10 mouse cellular contexts compared by ENCODE assay signal in the genomic region with DNA sequence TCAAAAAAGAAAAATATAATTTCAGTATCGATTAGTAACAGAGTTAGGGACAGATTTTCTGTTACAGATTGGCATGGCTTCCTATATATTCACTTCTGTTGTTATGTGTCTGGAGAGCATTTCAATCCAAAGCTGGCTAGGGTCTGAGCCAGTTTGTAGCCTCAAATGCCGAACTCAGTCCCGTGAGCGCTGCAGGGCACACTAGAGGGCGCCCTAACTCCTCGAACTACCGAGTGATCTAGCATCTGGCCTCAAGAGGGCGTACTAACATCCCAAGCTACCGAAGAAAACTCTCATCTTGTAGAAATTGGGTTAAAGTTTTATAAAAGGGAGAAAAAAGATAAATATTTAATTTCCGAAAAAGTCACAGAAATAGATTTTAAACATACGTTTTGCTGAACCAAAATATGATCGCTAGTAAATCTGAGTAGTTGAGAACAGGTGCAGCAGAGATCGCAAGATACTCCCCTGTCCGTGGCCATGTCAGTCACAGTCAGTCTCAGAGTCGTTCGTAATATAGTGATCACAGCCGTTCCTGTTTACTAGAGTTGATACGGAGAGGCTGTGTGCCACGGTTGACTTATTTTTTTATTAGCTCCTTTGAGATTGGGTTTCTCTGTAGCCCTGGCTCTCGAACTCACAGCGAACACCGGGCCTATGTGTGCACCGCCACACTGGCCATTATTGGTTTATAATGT. TPM values are rescaled to one million over a fixed set of nuclear protein-coding genes. Genes with fewer than 3 reads are reported as not detected.
DNase-seq lines count a peak whose midpoint lies in the region; ATAC-seq and TF ChIP-seq lines count a peak whose summit lies in the region.
"Had no signal": no experiment of that assay in that cellular context is flagged by ENCODE, and none has a peak within 500 bp of the region (broad histone marks: within the 10 kb centered on the region; RNA-seq: fewer than 3 reads in every experiment).

No protein-coding gene starts in this region.

- ATAC-seq in intestine, postnatal 0 days = no peak
- ATAC-seq in intestine, embryonic 15.5 days = no peak
- no peak; the same call in 1 of the 2 replicates for ATAC-seq in midbrain, postnatal 0 days (ENCODE audit: low FRiP score)

- 47% methylated on average over 23 of the region's 23 CpGs for WGBS in intestine, postnatal 0 days
- 48% methylated on average over 23 of the region's 23 CpGs for WGBS in intestine, embryonic 15.5 days
- WGBS in midbrain, postnatal 0 days = 47% methylated on average over 23 of the region's 23 CpGs

- H3K9ac ChIP-seq in intestine, postnatal 0 days (ENCODE audit: low read depth, low read length) = no peak overlapping the region
- H3K9ac ChIP-seq in intestine, embryonic 15.5 days = no peak overlapping the region
- H3K9ac ChIP-seq in midbrain, postnatal 0 days (replicated peaks; ENCODE audit: low read length, poor library complexity, severe bottlenecking) = no peak overlapping the region

- DNase-seq in R1 (ENCODE audit: low read depth, low spot score) = peak; percentile 72
- peak; percentile 29 for DNase-seq in cerebellum, adult 9-11 months
- peak; percentile 30 to 67 for DNase-seq in gastrocnemius, postnatal 4 days (ENCODE audit: low spot score in 2 of 2)
- DNase-seq in layer of hippocampus, postnatal 25 days (ENCODE audit: extremely low spot score in 1 of 2, low spot score in 1 of 2) = peak; percentile 56 to 86
- peak; percentile 80 for DNase-seq in midbrain, postnatal 0 days (ENCODE audit: low spot score)
- peak; percentile 82 for DNase-seq in thymus, postnatal 0 days (ENCODE audit: low spot score)

- no peak overlapping the region for H3K27ac ChIP-seq in intestine, postnatal 0 days (ENCODE audit: low read depth, low read length)
- H3K27ac ChIP-seq in intestine, embryonic 15.5 days = no peak overlapping the region
- no peak overlapping the region for H3K27ac ChIP-seq in midbrain, postnatal 0 days (ENCODE audit: low read depth, low read length)

- H3K4me2 ChIP-seq in intestine, postnatal 0 days (replicated peaks; ENCODE audit: low read depth) = no peak overlapping the region
- H3K4me2 ChIP-seq in intestine, embryonic 15.5 days (replicated peaks) = no peak overlapping the region
- H3K4me2 ChIP-seq in midbrain, postnatal 0 days (ENCODE audit: low read depth, low read length, poor library complexity, severe bottlenecking) = no peak overlapping the region

- no peak overlapping the region for H3K4me3 ChIP-seq in intestine, postnatal 0 days (ENCODE audit: low read depth, low read length)
- H3K4me3 ChIP-seq in intestine, embryonic 15.5 days (replicated peaks) = no peak overlapping the region
- H3K4me3 ChIP-seq in midbrain, postnatal 0 days (ENCODE audit: low read depth, low read length) = no peak overlapping the region
- H3K4me3 ChIP-seq: erythroblast, embryonic 14.5 days; myocyte had no signal

- H3K9me3 ChIP-seq in intestine, postnatal 0 days (ENCODE audit: control insufficient read depth) = no peaks in the 10 kb centered on the region
- H3K9me3 ChIP-seq in intestine, embryonic 15.5 days = no peaks in the 10 kb centered on the region
- H3K9me3 ChIP-seq in midbrain, postnatal 0 days (ENCODE audit: low read length) = no peaks in the 10 kb centered on the region

- H3K27me3 ChIP-seq in intestine, postnatal 0 days (replicated peaks; ENCODE audit: control insufficient read depth, insufficient read depth, low read length) = no peaks in the 10 kb centered on the region
- no peaks in the 10 kb centered on the region for H3K27me3 ChIP-seq in intestine, embryonic 15.5 days (replicated peaks)
- no peaks in the 10 kb centered on the region for H3K27me3 ChIP-seq in midbrain, postnatal 0 days (ENCODE audit: insufficient read depth, low read length)

- H3K4me1 ChIP-seq in intestine, postnatal 0 days (replicated peaks; ENCODE audit: control insufficient read depth, insufficient read depth, low read length) = no peaks in the 10 kb centered on the region
- H3K4me1 ChIP-seq in intestine, embryonic 15.5 days (replicated peaks) = no peaks in the 10 kb centered on the region
- H3K4me1 ChIP-seq in midbrain, postnatal 0 days (ENCODE audit: insufficient read depth, low read length) = no peaks in the 10 kb centered on the region

- TF ChIP-seq CTCF in intestine, postnatal 0 days (IDR thresholded peaks at IDR 0.05; ENCODE audit: low read depth) = peak; percentile 94
- TF ChIP-seq CTCF in midbrain, postnatal 0 days (IDR thresholded peaks at IDR 0.05) = peak; percentile 97

- no peaks in the 10 kb centered on the region for H3K36me3 ChIP-seq in intestine, postnatal 0 days (ENCODE audit: control insufficient read depth, insufficient read depth)
- H3K36me3 ChIP-seq in intestine, embryonic 15.5 days = no peaks in the 10 kb centered on the region
- H3K36me3 ChIP-seq in midbrain, postnatal 0 days (ENCODE audit: insufficient read depth, low read length) = no peaks in the 10 kb centered on the region

RNA-seq across cellular contexts. Expression of a gene that starts 13.4 kb away (rescaled TPM):
- 3.6 and 5.6 TPM in 2 replicates for polyA plus RNA-seq in intestine, postnatal 0 days (2015; fragmentation: Nextera tagmentation; extraction: Ambion mirVana)
- 0.45 and 0.56 TPM in 2 replicates for polyA plus RNA-seq in intestine, embryonic 15.5 days (2015; fragmentation: Nextera tagmentation; extraction: Ambion mirVana)
- total RNA-seq in gastrocnemius, postnatal 4 days (2021) = not detected
- under 1 TPM; 0.26 to 0.27 TPM for total RNA-seq in layer of hippocampus, postnatal 25 days (2021)
- total RNA-seq in midbrain, postnatal 0 days (2014; rRNA removed) = 1.3 and 3.0 TPM in 2 replicates
- polyA plus RNA-seq in midbrain, postnatal 0 days (2015; fragmentation: Nextera tagmentation; extraction: Ambion mirVana) = 1.2 and 1.4 TPM in 2 replicates
- polyA plus RNA-seq in thymus, postnatal 0 days (2015; fragmentation: Nextera tagmentation; extraction: Ambion mirVana) = not detected in 2 replicates
- polyA plus RNA-seq: erythroblast, embryonic 14.5 days; myocyte had no signal

RNA-seq across cellular contexts. Expression of a gene that starts 14.5 kb away (rescaled TPM):
- polyA plus RNA-seq in intestine, postnatal 0 days (2015; fragmentation: Nextera tagmentation; extraction: Ambion mirVana) = 0.44 and 0.98 TPM in 2 replicates
- not detected in 2 replicates for polyA plus RNA-seq in intestine, embryonic 15.5 days (2015; fragmentation: Nextera tagmentation; extraction: Ambion mirVana)
- total RNA-seq in gastrocnemius, postnatal 4 days (2021) = not detected
- total RNA-seq in layer of hippocampus, postnatal 25 days (2021) = under 1 TPM; 0.66 to 0.80 TPM
- 0.22 TPM in 1 of 2 replicates, not detected in the other for total RNA-seq in midbrain, postnatal 0 days (2014; rRNA removed)
- polyA plus RNA-seq in midbrain, postnatal 0 days (2015; fragmentation: Nextera tagmentation; extraction: Ambion mirVana) = 0.50 and 1.3 TPM in 2 replicates
- 0.39 and 0.90 TPM in 2 replicates for polyA plus RNA-seq in thymus, postnatal 0 days (2015; fragmentation: Nextera tagmentation; extraction: Ambion mirVana)
- polyA plus RNA-seq: erythroblast, embryonic 14.5 days; myocyte had no signal

RNA-seq across cellular contexts. Expression of a gene that starts 36.6 kb away (rescaled TPM):
- polyA plus RNA-seq in intestine, postnatal 0 days (2015; fragmentation: Nextera tagmentation; extraction: Ambion mirVana) = 59.2 and 61.5 TPM in 2 replicates
- polyA plus RNA-seq in intestine, embryonic 15.5 days (2015; fragmentation: Nextera tagmentation; extraction: Ambion mirVana) = 169 and 187 TPM in 2 replicates
- total RNA-seq in gastrocnemius, postnatal 4 days (2021) = 10 to 100 TPM; 44.8 to 45.6 TPM
- total RNA-seq in layer of hippocampus, postnatal 25 days (2021) = 10 to 100 TPM; 65.8 to 71.0 TPM
- 85.9 and 90.0 TPM in 2 replicates for total RNA-seq in midbrain, postnatal 0 days (2014; rRNA removed)
- polyA plus RNA-seq in midbrain, postnatal 0 days (2015; fragmentation: Nextera tagmentation; extraction: Ambion mirVana) = 134 and 138 TPM in 2 replicates
- polyA plus RNA-seq in thymus, postnatal 0 days (2015; fragmentation: Nextera tagmentation; extraction: Ambion mirVana) = 122 and 141 TPM in 2 replicates

Comparison
In these comparisons a context has a peak if more than half of its experiments do, and no peak if none do; other contexts are left out.
1. DNase-seq: peak in every context shown above with its lines; median percentile 82 in thymus, postnatal 0 days; 80 in midbrain, postnatal 0 days; 72 in R1; 71 in layer of hippocampus, postnatal 25 days; 48 in gastrocnemius, postnatal 4 days; 29 in cerebellum, adult 9-11 months.